Mouse (Mus musculus) layer of hippocampus, adult 2 months (tissue): ENCODE measurements at regions not wholly inside any gene's neighbourhood (a gene's known extent, or its start where the extent isn't known, plus 50 kb on each side); places are given as distances from the start of the nearest gene placed in this dataset.

Source experiments
- DNase-seq, 2 experiments: peaks; one replicate each; pipeline ENCODE4 v3.0.0; 2022; ENCODE audit warnings: low spot score in 2 of 2
- H3K27ac ChIP-seq: fragments of 200-600 bp; 2 replicates; pipeline ENCODE4 v1.8.1; 2022
- H3K4me3 ChIP-seq: fragments of 200-600 bp; 2 replicates; pipeline ENCODE4 v1.8.1; 2022; ENCODE audit warnings: mild to moderate bottlenecking
- CTCF ChIP-seq: fragments of 200-600 bp; conservative IDR thresholded peaks from 2 replicates; pipeline ENCODE4 v1.8.1; 2022; ENCODE audit warnings: antibody characterized with exemption, mild to moderate bottlenecking, moderate library complexity

- H3K4me3 ChIP-seq = no peak overlapping the region
- no peak for TF ChIP-seq CTCF
- H3K27ac ChIP-seq = no peak overlapping the region
- DNase-seq = no peak
Measured at GRCm38 (mm10) chr13:119025305-119025975, 355.8 kb downstream of the Fgf10 start.

- Histone ChIP-seq H3K27ac (no peak overlapping the region), H3K4me3 (no peak overlapping the region)
- TF ChIP-seq CTCF = no peak
- no peak for DNase-seq
Measured at GRCm38 (mm10) chr13:119039616-119040015, 370.0 kb downstream of the Fgf10 start.

- DNase-seq = no peak
- no peak for TF ChIP-seq CTCF
- Histone ChIP-seq H3K27ac (no peak overlapping the region), H3K4me3 (no peak overlapping the region)
Measured at GRCm38 (mm10) chr13:119045112-119045511, 375.5 kb downstream of the Fgf10 start.

- no peak overlapping the region for H3K27ac ChIP-seq
- no peak overlapping the region for H3K4me3 ChIP-seq
- TF ChIP-seq CTCF = no peak
- no peak for DNase-seq
Measured at GRCm38 (mm10) chr13:119068745-119069580, 359.4 kb upstream of the Paip1 start.

GRCm38 (mm10) chr13:119069581-119069936, 358.8 kb upstream of the Paip1 start:
- Histone ChIP-seq H3K27ac (no peak overlapping the region), H3K4me3 (no peak overlapping the region)
- no peak for TF ChIP-seq CTCF
- DNase-seq = no peak

GRCm38 (mm10) chr13:119079243-119079642, 349.2 kb upstream of the Paip1 start:
- no peak for TF ChIP-seq CTCF
- no peak for DNase-seq
- H3K4me3 ChIP-seq = no peak overlapping the region

GRCm38 (mm10) chr13:119081691-119082090, 346.7 kb upstream of the Paip1 start:
- Histone ChIP-seq H3K4me3 (no peak overlapping the region), H3K27ac (no peak overlapping the region)
- DNase-seq = no peak
- no peak for TF ChIP-seq CTCF

More at GRCm38 (mm10) chr13:119079243-119079642, 349.2 kb upstream of the Paip1 start:
- H3K27ac ChIP-seq = no peak overlapping the region

- TF ChIP-seq CTCF = no peak
- no peak for DNase-seq
- H3K27ac ChIP-seq = no peak overlapping the region
- H3K4me3 ChIP-seq = no peak overlapping the region
Measured at GRCm38 (mm10) chr13:119117906-119118305, 310.5 kb upstream of the Paip1 start.

- TF ChIP-seq CTCF = no peak
- H3K4me3 ChIP-seq = no peak overlapping the region
- DNase-seq = no peak
- no peak overlapping the region for H3K27ac ChIP-seq
Measured at GRCm38 (mm10) chr13:119118382-119118781, 310.0 kb upstream of the Paip1 start.

GRCm38 (mm10) chr13:119140436-119140835, 288.0 kb upstream of the Paip1 start:
- no peak for TF ChIP-seq CTCF
- no peak for DNase-seq
- Histone ChIP-seq H3K27ac (no peak overlapping the region), H3K4me3 (no peak overlapping the region)

- DNase-seq = no peak
- TF ChIP-seq CTCF = no peak
- no peak overlapping the region for H3K4me3 ChIP-seq
- no peak overlapping the region for H3K27ac ChIP-seq
Measured at GRCm38 (mm10) chr13:119143351-119143750, 285.1 kb upstream of the Paip1 start.

- H3K27ac ChIP-seq = no peak overlapping the region
- no peak overlapping the region for H3K4me3 ChIP-seq
- TF ChIP-seq CTCF = no peak
- no peak for DNase-seq
Measured at GRCm38 (mm10) chr13:119145713-119146112, 282.7 kb upstream of the Paip1 start.

- no peak for TF ChIP-seq CTCF
- no peak overlapping the region for H3K27ac ChIP-seq
- H3K4me3 ChIP-seq = no peak overlapping the region
- no peak for DNase-seq
Measured at GRCm38 (mm10) chr13:119147701-119148100, 280.7 kb upstream of the Paip1 start.

GRCm38 (mm10) chr13:119149141-119149540, 279.3 kb upstream of the Paip1 start:
- DNase-seq = no peak
- no peak overlapping the region for H3K27ac ChIP-seq
- no peak overlapping the region for H3K4me3 ChIP-seq
- no peak for TF ChIP-seq CTCF
